Mouse (Mus musculus) erythroblast, embryonic 14.5 days (primary cell): ENCODE results near the gene Aimp2.

Experiments used
- GATA1 ChIP-seq: IDR thresholded peaks from 2 replicates; pipeline ENCODE4 v1.6.1; 2012; ENCODE audit warnings: low read length, inconsistent platforms, mixed read lengths
- TAL1 ChIP-seq: IDR thresholded peaks from 3 replicates; pipeline ENCODE4 v1.6.1; 2012; ENCODE audit warnings: low read length, inconsistent platforms, mixed read lengths

DNA sequence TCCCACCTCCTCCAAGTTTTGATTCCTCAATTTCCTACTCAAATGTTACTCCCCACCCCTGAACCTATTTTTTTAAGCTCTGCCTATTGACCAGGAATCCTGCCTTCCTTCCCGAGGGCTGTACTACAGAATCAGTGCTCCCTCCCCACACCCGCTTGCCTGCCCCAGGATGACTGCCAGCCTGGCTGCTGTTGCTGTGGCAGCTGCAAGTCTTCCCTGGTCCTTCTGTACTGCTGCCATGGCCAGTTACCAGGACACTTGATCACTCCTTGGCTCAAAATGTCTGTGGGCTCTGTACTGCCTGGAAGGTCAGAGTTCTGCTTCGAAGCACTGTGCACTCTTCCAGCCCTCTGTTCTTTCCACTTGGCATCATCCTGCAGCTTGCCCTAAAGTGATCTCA lies 7.5 kb downstream of the Aimp2 start:
- TF ChIP-seq GATA1 (no peak), TAL1 (no peak)
